Mouse (Mus musculus): ENCODE measurements around the gene Ppp1cb. TPM values are rescaled to one million over a fixed set of nuclear protein-coding genes. Genes with fewer than 3 reads are reported as not detected.

Ppp1cb gene
- polyA plus RNA-seq (2012; rRNA removed): 167 and 198 TPM in 2 replicates

DNA sequence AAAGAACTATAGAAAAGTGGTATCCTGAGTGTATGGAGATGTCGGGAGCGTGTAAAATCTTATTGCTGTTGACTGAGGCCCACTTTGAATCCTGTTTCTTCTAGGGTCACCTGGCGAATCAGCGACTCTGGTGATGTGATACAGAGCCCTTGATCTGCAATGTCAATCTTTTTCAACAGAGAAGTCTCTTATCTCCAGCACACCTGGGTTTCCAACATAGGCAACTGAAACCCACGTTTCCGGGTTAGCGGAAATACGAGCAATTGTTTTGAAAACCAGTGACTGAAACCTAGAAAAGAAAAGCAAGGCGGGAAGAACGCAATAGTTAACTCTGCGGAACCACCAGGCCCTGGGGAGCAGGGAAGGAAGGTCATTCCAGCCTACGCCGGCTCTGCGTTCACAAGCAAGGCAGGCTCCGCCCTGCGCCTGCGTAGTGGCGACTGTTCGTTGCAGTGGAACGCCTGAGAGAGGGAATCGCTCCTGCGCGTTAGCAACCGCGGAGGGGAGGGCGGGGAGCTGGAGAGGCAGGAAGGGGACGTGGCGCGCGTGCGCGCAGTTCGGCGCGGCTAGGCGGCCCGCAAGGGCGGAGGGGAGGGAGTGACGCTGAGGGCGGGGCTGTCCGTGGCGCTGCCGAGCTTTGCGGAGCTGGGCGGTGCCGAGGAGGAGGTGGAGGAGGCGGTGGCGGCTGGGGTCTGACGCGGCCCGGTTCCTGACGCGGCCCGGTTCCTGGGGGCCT lies at the start of gene Ppp1cb:
TSS of gene Ppp1cb (plus strand) at position 436 of the 736 bp plus-strand sequence.
- TF ChIP-seq POLR2A (IDR thresholded peaks at IDR 0.05; ENCODE audit: borderline replicate concordance, extremely low read depth, insufficient read depth, insufficient read length, poor library complexity, severe bottlenecking): peak; percentile 55
- TF ChIP-seq CTCF (IDR thresholded peaks at IDR 0.05; ENCODE audit: borderline replicate concordance, extremely low read depth, insufficient read depth, insufficient read length): no peak
- DNase-seq (ENCODE audit: low read depth): peak; percentile 100

DNA sequence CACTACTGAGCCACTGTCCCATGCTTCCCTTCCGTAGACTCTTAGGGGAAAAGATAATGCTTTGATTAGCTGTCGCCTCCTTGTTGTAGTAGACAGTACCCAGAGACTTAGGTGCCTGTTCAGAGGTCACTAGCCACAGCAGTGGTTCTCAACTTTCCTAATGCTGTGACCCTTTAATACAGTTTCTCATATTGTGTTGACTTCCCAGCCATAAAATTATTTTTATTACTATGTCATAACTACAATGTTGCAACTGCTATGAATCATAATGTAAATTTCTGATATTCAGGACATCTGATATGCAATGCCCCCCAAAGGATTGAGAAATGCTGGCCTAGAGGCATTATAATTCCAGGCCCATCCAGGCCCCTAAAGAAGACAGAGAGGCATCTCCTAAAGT lies 48.9 kb upstream of the Ppp1cb start:
- no peak for DNase-seq (ENCODE audit: low read depth)
- TF ChIP-seq POLR2A (IDR thresholded peaks at IDR 0.05; ENCODE audit: borderline replicate concordance, extremely low read depth, insufficient read depth, insufficient read length, poor library complexity, severe bottlenecking): no peak
- no peak for TF ChIP-seq CTCF (IDR thresholded peaks at IDR 0.05; ENCODE audit: borderline replicate concordance, extremely low read depth, insufficient read depth, insufficient read length)

DNA sequence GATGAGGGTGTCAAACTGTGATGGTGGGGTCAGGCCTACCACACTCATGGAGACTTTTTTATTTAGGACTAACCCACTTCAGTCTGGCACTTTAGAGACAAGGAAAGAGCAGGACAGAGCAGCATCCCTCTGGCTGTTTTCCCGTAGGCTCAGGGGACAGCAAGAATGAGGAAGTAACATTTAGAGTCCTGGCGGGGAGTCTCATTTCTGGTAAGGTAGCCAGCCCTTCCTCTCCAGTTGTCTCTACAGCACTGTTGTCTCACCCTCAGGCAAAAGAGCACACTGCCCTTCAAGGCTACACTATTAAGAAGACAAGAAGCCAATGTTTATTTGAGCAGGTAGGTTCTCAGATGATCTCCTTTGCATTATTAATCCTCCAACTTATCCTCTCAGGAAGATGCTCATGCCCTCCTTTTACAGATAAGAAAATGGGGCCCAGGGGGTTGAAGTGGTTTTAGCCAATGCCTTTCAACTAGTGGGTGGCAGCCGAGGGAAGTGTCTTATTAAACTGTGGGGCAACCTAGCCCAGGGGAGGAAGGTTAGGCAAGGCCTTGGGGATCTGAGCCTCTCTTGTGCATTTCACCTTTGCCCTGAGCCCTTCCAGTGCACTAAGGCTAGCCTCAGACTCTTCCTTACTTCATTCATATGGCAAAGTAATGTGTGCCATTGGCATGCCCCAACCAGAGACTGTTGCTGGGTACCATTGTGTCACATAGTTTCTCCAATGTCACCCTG lies 47.5 kb upstream of the Ppp1cb start:
- DNase-seq (ENCODE audit: low read depth): no peak
- no peak for TF ChIP-seq CTCF (IDR thresholded peaks at IDR 0.05; ENCODE audit: borderline replicate concordance, extremely low read depth, insufficient read depth, insufficient read length)
- TF ChIP-seq POLR2A (IDR thresholded peaks at IDR 0.05; ENCODE audit: borderline replicate concordance, extremely low read depth, insufficient read depth, insufficient read length, poor library complexity, severe bottlenecking): no peak

DNA sequence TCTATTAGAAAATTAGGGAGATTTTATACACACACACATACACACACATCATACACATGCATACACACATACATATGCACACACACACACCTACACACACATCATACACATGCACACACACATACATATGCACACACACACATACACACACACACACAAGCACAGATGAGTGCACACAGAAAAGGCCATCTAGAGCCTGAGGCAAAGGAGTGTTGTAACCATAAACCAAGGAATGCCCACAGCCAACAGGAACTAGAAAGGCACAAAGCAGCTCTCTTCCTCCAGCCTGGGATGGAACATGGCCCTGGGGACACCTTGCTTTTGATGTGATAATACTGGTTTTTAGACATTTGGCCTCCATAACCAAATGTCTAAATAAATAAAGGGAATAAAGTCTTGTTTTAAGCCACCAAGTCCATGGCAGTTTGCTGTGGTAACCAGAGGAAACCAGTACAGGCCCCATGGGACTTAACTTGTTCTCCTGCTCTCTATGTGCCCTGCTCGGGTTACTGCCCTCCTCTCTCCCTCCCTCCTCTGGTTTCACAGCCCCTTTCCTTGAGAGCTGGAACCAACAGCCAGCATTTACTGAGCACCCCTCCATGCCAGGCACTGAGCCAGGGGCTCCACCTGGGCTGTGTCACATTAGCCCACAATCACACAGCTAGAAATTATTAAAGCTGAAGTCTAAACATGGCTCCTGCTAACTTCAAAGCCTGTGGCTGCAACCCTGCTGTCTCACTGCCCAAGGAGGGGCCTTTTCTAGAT lies 46.3 kb upstream of the Ppp1cb start:
- TF ChIP-seq POLR2A (IDR thresholded peaks at IDR 0.05; ENCODE audit: borderline replicate concordance, extremely low read depth, insufficient read depth, insufficient read length, poor library complexity, severe bottlenecking) (no peak), CTCF (IDR thresholded peaks at IDR 0.05; ENCODE audit: borderline replicate concordance, extremely low read depth, insufficient read depth, insufficient read length) (no peak)
- DNase-seq (ENCODE audit: low read depth): peak; percentile 72

DNA sequence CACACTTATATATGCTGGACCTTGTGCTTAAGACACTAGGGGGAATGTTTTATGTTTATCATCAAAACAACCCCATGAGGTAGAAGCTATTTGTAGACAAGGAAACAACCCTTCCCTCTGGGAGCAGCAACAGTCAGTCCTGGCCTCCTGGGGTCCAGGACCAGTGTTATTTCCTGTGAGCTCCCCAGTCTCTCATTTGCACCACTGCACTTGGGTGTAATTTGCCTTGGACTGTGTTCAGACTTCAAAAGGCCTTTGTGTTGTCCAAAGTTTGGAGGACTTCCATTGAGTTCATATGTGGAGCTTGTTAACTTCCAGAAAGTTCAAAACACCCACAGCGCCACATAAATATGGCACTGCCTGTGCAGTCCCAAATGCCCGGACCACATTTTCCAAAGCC lies 45.6 kb upstream of the Ppp1cb start:
- no peak for TF ChIP-seq POLR2A (IDR thresholded peaks at IDR 0.05; ENCODE audit: borderline replicate concordance, extremely low read depth, insufficient read depth, insufficient read length, poor library complexity, severe bottlenecking)
- no peak for TF ChIP-seq CTCF (IDR thresholded peaks at IDR 0.05; ENCODE audit: borderline replicate concordance, extremely low read depth, insufficient read depth, insufficient read length)
- DNase-seq (ENCODE audit: low read depth): peak; percentile 68

DNA sequence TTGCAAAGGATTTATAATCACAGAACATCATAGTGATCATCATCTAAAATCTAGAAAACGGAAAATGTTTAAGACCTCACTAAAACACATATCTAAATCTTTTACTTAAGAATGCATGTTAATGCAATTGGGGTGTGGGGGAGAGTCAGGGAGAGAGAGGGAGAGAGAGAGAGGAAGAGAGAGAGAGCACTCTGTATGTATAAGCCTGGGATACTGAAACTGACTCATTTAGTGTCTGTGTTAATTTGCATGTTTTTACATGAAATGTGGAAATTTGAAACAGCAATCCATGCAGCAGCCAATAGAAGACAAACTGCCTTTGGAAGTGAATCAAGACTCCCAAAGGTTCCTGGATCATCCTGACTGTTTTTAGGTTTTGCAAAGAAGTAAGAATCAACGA lies 45.1 kb upstream of the Ppp1cb start:
- no peak for DNase-seq (ENCODE audit: low read depth)
- no peak for TF ChIP-seq POLR2A (IDR thresholded peaks at IDR 0.05; ENCODE audit: borderline replicate concordance, extremely low read depth, insufficient read depth, insufficient read length, poor library complexity, severe bottlenecking)
- no peak for TF ChIP-seq CTCF (IDR thresholded peaks at IDR 0.05; ENCODE audit: borderline replicate concordance, extremely low read depth, insufficient read depth, insufficient read length)

DNA sequence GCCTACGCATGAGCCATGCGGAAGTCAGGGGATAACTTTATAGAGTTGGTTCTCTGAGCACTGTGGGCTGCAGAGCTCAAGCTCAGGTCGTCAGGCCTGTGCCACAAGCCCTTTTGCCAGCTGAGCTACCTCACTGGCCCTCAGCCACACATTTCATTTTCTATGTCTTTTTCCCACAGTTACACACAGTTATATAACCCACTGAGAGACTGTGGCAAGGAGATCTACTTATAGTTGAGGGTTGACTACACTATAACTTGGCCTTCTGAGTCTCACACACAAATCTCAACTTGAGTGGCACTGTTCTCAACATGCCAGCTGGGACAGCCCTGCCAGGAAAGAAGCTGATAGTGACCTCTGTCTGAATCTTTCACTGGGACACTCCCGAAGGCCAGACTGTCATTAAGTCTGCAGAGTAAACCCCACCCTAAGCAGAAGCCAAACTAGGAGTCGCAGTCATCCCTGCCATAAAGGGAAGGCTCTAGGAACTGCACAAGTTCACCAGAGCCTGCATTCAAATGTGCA lies 44.1 kb upstream of the Ppp1cb start:
- DNase-seq (ENCODE audit: low read depth): no peak
- TF ChIP-seq POLR2A (IDR thresholded peaks at IDR 0.05; ENCODE audit: borderline replicate concordance, extremely low read depth, insufficient read depth, insufficient read length, poor library complexity, severe bottlenecking) (no peak), CTCF (IDR thresholded peaks at IDR 0.05; ENCODE audit: borderline replicate concordance, extremely low read depth, insufficient read depth, insufficient read length) (no peak)

DNA sequence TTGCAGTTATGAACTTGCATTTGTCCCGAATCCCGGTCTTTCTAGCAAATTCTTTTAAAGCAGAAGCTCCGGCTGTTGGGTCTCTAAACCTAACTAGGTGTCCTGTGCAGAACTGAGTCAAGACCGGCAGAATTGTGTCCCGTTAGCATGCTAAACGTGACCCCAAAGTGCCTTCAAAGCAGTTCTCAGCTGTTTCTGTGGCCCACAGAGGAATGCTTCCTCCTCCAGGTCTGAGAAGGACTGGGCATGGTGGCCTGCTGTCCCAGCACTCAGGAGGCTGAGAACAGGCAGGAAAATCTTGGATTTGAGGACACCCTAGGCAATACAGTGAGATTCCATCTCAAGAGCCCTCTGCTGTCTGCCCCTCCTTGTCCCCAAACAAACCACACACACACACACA lies 43.1 kb upstream of the Ppp1cb start:
- TF ChIP-seq POLR2A (IDR thresholded peaks at IDR 0.05; ENCODE audit: borderline replicate concordance, extremely low read depth, insufficient read depth, insufficient read length, poor library complexity, severe bottlenecking): no peak
- TF ChIP-seq CTCF (IDR thresholded peaks at IDR 0.05; ENCODE audit: borderline replicate concordance, extremely low read depth, insufficient read depth, insufficient read length): no peak

DNA sequence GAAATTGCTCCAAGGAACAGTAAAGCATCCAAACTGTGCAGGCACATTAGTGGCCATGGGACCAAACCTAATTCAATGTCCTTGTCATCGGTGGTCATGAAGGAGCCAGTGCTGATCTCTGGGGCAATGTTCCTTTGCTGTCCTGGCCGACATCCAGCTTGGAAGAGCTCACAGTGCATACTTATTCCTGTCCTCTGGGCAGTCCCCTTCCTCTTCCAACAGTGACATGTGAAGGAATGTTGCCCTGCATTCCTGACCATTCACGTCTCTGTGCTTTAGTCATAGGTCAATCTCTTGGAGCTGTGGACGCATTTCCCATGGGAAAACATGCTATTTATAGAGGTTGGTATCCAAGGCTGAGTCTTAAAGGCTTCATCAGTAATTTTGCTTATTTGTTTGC lies 41.8 kb upstream of the Ppp1cb start:
- TF ChIP-seq CTCF (IDR thresholded peaks at IDR 0.05; ENCODE audit: borderline replicate concordance, extremely low read depth, insufficient read depth, insufficient read length) (no peak), POLR2A (IDR thresholded peaks at IDR 0.05; ENCODE audit: borderline replicate concordance, extremely low read depth, insufficient read depth, insufficient read length, poor library complexity, severe bottlenecking) (no peak)
- peak; percentile 47 for DNase-seq (ENCODE audit: low read depth)

More for the DNA sequence above, 43.1 kb upstream of the Ppp1cb start:
- DNase-seq (ENCODE audit: low read depth): no peak

DNA sequence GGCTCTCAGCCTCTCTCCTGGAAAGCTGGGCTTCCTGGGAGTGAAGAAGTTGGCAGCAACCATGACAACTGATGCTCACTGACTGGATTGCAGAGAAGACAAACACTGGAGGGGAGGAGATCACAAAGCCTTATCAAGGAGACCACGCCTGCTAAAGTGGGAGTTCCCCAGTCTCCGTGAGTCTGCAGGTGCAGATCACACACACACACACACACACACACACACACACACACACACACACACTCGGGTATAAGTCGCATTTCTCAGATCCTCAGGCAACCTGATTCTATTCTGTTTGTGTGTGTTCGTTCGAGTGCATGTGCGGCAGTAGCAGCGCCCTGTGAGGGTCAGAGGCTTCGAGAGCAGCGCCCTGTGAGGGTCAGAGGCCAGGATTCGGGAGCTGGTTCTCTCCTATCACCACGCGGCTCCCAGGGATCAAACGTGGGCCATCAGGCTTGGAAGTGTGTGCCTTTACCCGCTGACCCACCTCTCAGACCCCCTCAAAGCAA lies 36.5 kb upstream of the Ppp1cb start:
- TF ChIP-seq CTCF (IDR thresholded peaks at IDR 0.05; ENCODE audit: borderline replicate concordance, extremely low read depth, insufficient read depth, insufficient read length) (no peak), POLR2A (IDR thresholded peaks at IDR 0.05; ENCODE audit: borderline replicate concordance, extremely low read depth, insufficient read depth, insufficient read length, poor library complexity, severe bottlenecking) (no peak)
- DNase-seq (ENCODE audit: low read depth): peak; percentile 43

Measured in brain, embryonic 14.5 days (tissue).